Mouse (Mus musculus): Measurements from ENCODE around the gene Olfr91.
"Not testable (repeated sequence)": the region's sequence is repeated elsewhere in the genome, so short reads cannot be mapped to it uniquely, and the experiment has no call there.

Olfr91 gene

DNA sequence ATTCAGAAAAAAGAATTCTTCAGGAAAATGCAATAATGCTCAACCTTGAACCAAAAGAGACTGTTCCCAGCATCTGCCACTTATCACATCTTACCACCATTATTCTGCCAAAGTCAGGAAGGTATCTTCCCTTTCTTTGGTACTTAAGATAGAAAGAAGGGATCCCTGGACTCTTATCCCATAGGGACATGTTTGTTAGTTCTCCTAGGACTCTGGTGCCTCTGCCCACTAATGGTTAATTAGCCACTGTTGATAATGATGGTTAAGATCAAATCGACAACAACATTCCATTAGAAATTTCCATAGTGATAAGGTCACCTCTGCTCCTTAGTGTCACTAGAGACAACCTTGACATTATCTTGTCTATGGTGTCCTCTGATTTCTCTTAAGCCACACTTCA lies at the start of gene Olfr91:
Gene Olfr91 (minus strand): TSS at position 101 of the 400 bp plus-strand sequence.
- DNase-seq (ENCODE audit: low spot score in 2 of 2): no peak

DNA sequence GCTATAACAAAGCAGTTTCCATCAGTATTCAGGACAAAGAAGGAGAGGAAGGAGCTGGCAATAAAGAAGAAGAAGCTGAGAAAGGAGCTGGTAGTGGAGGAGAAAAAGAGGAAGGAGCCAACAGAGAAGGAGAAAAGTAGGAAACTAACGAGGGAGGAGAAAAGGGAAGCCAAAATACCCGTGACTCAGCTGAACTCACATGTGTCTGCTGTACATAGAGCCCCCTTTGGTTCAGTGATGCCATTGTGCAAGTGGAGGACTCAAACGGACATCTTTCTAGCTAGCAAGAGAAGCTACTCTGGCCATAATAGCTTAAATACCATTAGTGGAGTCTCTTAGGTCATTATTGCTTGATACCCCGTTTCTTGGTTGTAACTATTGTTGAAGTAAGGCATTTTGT lies 33.3 kb upstream of the Olfr91 start:
- not testable (repeated sequence) for DNase-seq (ENCODE audit: low spot score in 2 of 2)

DNA sequence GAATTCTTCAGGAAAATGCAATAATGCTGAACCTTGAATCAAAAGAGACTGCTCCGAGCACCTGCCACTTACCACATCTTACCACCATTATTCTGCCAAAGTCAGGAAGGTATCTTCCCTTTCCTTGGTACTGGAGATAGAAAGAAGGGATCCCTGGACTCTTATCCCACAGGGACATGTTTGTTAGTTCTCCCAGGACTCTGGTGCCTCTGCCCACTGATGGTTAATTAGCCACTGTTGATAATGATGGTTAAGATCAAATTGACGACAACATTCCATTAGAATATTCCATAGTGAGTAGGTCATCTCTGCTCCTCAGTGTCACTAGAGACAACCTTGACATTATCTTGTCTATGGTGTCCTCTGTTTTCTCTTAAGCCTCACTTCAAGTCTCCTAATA lies 21.9 kb upstream of the Olfr91 start, which contains the start of gene Olfr92:
Gene Olfr92 (minus strand): TSS at position 101 of the 400 bp plus-strand sequence.
- DNase-seq (ENCODE audit: low spot score in 2 of 2): no peak

DNA sequence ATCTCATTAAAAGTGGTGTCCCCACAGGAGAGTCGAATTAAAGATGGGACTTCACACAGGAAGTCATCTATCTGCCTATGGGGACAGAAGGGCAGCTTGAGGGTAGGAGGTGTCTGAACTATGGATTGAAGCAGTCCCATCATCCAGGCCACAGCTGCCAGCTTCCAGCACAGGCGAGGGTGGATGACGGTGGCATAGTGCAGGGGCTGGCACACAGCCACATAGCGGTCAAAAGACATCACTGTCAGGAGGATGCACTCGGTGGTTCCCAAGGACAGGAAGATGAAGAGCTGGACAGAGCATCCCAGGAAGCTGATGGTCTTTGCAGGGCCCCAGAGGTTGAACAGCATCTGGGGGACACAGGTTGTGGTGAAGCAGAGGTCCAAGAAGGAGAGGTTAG lies 4.8 kb downstream of the Olfr91 start:
- DNase-seq (ENCODE audit: low spot score in 2 of 2): no peak

DNA sequence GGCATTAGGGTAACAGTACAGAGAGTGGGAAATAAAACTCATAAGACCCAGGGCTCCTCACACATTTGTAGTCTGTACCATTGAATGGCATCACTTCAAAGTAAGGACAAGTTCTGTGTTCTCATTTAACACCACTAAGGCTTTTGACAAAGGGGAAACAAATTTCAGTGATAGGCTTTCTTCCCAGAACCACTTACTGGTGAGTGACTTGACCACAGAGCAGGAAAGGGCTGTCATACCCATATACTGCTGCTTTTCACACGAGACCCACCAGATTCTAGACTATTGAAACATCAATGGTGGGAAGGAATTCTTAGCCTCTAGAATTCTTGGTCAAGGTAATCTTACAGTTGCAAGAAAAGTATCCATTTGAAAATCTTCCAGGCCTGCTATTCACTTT lies 5.9 kb downstream of the Olfr91 start:
- DNase-seq (ENCODE audit: low spot score in 2 of 2): no peak

DNA sequence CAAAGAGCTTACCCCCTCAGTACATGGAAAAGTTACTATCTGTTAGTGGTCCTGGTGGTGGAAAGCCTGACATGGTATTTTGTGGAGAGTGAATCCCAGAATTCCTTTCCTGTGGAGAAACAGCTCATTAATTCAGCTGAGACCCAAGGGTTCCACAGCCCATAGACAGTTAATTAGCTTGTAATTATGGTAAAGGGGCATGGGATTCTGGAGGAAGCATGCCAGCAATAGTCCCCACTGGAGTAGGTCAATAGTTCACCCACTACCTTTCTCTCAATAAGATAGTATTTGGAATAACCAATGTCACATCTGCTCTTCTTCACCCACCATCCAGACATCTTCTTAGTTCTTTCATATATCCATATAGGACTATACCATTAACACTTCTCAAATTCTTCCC lies 9.7 kb downstream of the Olfr91 start, which contains the start of gene Olfr90:
Gene Olfr90 (minus strand): TSS at position 101 of the 400 bp plus-strand sequence.
- DNase-seq (ENCODE audit: low spot score in 2 of 2): no peak

DNA sequence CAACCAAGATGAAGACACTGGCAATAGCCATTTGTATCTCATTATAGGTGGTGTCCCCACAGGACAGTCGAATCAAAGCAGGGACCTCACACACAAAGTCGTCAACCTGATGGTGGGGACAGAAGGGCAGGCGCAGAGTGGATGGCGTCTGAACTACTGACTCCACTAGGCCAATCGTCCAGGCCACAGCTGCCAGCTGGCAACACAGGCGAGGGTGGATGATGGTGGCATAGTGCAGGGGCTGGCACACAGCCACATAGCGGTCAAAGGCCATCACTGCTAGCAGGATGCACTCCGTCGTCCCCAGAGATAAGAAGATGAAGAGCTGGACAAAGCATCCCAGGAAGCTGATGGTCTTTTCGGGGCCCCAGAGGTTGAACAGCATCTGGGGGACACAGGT lies 12.5 kb downstream of the Olfr91 start:
- no peak for DNase-seq (ENCODE audit: low spot score in 2 of 2)

DNA sequence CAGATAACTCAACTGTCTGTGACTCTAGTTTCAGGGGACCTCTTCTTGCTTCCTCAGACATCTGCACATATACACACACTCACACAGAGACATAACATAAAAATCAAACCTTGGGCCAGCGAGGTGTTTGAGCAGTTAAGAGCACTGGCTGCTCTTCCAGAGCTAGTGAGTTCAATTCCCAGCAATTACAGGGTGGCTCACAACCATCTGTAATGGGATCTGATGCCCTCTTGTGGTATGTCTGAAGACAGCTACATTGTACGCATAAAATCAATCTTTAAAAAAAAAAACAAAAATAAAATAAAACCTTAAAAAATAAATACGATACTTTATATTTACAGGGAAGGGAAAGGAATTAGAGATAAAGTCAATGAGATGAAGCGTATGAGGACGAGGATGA lies 13.4 kb downstream of the Olfr91 start:
- no peak for DNase-seq (ENCODE audit: low spot score in 2 of 2)

DNA sequence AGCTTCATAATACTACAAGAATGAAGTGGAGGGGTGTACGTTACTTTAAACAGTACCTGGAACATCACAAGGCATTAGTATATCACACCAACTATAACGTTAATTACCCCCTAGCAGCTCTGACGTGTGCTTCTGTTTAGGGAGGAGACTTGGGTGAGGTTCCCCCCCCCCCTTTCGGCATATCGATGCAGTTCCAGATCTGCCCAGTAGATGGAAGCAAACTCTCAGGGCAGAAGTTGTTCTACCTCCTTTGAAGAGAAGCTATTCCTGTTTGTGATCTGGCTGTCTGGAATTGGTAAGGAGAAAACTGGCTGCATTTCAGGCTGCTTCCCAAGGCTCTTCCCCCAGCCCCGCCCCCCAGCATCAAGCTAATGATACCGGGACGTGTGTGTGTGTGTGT lies 14.8 kb downstream of the Olfr91 start:
- no peak for DNase-seq (ENCODE audit: low spot score in 2 of 2)

DNA sequence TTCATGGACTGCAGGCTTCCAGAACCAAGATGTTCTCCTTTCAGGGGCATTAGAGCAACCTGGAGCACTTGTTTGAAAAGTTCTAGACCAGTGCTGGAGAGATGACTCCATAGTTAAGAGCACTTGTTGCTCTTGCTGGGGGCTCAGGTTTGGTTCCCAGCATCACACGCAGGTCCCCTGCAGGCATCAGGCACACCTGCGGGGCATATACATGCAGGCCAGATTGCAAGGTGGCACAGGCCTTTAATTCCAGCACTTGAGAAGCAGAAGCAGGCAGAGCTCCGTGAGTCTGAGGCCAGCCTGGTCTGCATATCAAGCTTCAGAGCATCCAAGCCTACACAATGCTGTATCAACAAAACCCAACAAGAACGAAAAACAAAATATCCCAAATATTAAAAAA lies 16.4 kb downstream of the Olfr91 start:
- no peak for DNase-seq (ENCODE audit: low spot score in 2 of 2)

DNA sequence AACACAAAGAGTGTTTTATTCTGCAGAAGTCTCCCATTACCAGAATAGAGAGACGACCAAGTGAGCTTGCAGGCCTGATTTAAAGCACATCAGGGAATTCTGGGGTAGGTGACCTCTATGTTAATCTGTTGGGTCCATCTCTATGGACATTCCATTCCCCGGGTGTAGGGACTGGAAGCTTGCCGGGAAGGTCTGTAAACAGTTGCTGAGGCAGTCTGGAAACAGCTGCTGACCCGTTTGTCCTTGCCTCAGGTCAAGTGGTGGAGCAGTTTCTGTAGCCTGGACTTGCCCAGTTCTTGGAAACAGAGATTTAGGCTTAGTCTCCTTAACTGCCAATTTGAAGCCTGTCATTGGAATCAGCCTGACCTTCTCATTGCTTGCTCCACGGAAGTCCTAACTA lies 18.0 kb downstream of the Olfr91 start:
- no peak for DNase-seq (ENCODE audit: low spot score in 2 of 2)

DNA sequence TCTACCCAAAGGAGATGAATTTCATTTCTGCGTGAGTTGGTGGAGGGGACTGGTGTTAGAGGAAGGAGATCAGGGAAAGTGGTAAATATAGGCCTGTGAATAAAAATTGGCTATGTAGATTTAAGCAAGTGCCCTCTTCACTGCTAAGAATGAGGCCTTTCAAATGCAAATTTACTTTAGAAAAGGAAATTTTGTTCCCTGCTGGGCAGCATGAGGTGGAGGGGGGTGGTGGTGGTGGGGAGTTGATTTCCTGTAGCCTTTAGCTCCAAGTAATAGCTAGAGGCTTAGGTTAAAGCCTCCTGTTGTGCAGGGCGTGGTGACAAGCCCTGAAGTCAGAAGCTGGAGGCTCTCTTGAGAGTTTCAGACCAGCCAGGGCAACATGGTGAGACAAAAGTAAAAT lies 19.1 kb downstream of the Olfr91 start:
- DNase-seq (ENCODE audit: low spot score in 2 of 2): no peak

DNA sequence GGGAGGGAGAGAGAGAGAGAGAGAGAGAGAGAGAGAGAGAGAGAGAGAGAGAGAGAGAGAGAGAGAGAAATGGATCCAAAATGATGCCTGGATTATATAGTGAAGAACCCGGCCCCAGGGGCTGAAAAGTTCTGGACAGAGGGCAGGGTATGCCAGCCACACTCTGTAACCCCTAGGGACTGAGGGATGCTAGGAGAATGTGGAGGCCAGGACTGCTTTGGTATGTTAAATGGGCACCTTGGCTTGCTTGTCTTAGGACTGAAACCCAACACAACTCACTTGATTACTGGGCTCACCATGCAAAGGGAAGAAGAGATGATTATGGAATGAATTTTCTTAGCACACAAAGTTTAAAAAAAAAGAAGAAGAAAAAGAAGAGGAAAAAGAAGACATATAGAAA lies 19.9 kb downstream of the Olfr91 start:
- DNase-seq (ENCODE audit: low spot score in 2 of 2): no peak

DNA sequence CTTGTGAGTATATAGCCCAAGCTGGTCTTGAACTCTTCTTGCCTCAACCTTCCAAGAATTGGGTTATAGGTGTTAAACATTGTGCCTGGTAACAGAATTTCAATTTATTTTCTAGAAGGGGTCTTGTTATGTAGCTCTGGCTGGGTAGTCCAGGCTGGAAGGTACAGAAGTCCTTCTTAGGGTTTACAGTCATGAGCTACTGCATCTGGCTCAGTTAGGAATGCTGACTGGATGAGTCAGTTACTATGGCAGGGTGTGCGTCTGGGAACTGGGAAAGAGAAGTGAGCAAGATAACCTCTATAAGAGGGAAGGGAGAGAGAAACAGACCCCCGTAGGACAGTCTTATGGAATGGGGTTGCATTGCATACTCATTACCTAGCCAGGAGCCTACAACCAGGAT lies 22.3 kb downstream of the Olfr91 start:
- DNase-seq (ENCODE audit: low spot score in 2 of 2): no peak

DNA sequence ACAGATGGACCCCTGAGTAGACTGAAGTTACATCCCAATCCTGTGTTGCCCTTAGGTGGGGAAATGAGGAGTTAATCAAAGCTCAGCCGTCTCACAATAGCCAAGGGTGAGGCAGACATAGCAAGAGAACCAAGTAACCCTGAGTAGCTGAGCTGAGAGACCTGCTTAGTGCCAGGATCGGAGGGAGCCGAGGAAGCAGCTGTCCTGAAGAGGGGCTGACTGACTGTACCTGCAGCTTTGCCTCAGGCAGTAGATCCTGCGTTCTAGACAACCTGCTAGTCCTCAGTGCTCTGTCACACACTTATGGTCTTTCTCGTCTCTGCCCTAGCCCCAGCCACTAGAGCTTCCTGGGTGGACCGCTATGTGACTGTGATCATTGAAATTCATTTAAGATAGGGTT lies 22.9 kb downstream of the Olfr91 start:
- no peak for DNase-seq (ENCODE audit: low spot score in 2 of 2)

DNA sequence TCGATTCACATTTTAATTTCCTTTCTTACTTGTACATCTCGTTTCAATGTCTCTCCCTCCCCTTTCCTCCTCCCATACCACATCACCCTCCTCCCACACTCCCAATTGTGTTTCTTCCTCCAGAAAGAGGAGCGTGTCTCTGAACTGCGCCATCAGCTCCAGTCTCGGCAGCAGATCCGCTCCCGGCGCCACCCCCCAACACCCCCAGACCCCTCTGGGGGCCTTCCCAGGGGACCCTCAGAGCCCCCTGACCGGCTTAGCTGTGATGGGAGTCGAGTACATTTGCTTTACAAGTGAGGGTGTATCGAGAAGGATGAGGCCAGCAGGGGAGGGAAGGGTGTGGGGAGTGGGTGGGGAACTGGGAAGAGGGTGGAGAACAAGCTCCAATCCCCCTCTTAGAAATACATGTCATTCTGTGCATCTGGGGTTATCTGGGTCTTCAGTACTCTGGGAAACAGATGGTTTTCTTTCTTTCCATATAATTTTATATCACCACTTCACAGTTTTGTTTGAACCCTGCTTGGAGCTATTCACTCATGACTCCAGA lies 25.3 kb downstream of the Olfr91 start:
- DNase-seq (ENCODE audit: low spot score in 2 of 2): no peak

DNA sequence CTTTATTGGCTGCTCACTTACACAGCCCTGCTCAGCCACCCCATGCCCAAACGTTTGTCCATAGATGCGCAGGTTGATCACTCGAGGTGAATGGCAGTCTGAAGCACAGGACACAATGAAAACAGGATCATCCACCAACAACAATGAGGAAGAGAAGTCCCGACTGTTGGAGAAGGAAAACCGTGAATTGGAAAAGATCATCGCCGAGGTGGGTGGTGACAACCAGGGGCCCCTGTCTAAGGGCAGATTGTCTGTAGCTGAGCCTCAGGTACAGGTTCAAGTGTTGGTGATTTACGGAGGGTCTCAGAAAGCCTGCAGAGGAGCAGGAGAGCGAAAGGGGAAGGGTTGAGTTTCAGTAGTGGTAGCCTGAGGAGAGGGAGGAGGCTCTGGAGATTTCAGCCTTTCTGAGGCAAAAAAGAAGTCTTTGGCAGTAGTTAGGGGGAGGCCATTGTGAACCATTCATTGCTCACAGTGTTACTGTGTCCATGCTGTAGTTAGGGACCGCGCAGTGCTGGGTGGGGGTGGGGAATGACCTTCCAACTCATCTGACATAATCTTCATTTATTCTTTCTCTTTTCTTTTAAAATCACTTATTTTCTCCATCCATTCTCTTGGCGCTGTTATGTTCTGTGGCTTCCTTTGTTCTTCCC lies 25.9 kb downstream of the Olfr91 start:
- peak in 1 of 2 experiments; percentile 2 for DNase-seq (ENCODE audit: low spot score in 2 of 2)

DNA sequence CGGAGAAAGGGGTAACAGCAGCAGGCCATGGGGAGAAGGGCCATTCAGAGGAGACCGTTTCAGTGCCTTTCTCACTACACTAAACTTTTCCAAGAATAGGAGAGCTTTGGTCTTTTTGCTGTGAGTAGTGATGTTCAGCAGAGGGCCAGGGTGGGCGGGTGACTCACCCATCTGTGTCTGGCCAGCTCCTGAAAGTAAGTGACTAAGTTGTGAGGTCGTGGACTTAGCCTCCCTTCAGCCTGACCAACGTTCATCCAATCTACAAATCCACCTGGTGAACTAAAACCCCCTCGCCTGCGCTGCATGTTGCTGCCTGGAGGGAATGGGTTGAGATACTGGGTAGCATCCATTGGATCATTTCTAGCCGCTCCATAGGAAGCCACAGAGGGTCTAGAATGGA lies 28.0 kb downstream of the Olfr91 start:
- DNase-seq (ENCODE audit: low spot score in 2 of 2): no peak

DNA sequence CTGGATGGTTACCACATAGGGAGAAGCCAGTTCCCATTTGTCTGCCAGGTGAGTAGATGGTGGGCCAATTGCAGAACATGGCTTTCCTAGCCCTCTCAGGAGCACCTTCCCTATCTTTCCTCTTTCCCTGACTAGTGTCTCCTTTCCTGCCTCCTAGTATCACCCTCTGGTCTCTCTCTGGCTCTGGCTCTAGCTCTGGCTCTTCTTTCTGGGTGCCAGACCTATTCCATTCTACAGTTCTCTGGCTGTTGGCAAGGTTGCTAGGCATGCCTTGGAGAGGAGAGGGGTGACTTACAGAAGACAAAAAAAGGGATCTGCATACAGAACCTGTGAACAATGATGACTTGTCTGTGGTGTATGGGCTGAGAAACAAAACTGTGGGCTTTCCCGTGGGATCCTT lies 30.2 kb downstream of the Olfr91 start:
- DNase-seq (ENCODE audit: low spot score in 2 of 2): no peak

DNA sequence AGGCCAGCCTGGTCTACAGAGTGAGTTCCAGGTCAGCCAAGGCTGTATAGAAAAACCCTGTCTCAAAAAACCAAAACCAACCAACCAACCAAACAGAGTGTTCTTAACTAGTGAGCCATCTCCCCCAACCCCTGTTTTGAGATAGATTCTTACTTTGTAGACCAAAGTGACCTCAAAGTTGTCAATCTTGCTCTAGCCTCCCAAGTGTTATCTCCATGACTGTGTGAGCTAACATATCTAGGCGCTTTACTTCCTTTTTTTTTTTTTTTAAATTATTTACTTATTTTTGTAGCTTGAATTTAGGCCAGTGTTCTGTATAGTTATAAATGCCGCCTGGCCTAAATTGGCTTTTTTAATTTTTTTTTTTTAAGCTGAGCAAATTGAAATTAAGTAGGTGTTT lies 32.1 kb downstream of the Olfr91 start:
- no peak for DNase-seq (ENCODE audit: low spot score in 2 of 2)

DNA sequence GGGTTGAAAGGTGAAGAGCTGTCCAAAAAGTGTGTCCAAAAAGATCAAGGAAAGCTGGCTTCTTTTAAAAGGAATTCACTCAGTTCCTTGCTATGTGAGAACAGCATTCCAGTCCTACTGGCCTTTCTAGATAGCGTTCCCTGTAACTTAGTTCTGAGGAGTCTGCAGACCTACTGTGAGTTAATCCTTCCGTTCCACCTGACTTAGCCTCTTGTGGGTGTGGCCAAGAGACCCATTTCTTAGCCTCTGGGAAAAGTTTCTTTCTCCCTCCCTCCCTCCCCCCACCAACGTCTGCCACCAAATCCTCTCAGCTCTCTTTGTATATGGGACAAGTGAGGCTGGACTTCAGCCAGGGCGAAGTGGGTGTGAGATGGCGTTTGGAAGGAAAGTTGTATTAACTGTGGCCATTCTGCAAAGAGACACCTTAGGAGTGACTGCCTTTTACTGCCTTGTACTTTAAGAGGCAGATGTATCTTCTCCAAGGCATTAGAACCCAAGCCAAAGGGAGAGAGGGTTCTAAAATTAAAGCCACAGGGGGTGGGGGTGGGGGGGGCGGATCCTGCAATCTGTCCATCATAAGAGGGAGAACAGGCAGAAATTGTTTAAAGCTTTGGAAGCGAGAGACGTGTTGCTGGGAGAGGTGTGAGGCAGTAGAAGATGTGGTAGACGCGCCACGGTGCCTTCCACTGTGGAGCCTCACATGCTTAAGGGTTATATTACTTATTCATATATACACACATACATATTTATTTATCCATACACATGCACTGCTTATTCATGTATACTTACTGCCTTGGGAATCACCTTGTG lies 34.2 kb downstream of the Olfr91 start:
- no peak for DNase-seq (ENCODE audit: low spot score in 2 of 2)

DNA sequence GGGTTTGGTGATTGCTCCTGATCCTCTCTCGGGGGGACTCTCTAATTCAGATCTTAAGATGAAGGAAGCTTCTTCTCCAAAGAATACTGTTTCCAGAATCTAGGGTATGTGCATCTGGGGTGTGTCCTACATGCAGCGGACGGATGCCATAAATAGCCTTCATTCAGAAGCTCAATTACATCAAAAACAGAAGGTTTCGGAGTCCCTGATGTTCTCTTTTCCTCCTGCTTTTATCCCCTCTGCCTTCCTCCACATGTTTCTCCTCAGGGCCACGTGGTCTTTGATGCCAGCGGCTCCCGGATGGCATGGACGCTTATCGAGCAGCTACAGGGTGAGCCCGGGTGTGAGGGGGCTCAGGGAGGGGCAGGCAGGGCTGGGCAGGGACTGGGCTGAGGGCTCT lies 35.0 kb downstream of the Olfr91 start:
- no peak for DNase-seq (ENCODE audit: low spot score in 2 of 2)

DNA sequence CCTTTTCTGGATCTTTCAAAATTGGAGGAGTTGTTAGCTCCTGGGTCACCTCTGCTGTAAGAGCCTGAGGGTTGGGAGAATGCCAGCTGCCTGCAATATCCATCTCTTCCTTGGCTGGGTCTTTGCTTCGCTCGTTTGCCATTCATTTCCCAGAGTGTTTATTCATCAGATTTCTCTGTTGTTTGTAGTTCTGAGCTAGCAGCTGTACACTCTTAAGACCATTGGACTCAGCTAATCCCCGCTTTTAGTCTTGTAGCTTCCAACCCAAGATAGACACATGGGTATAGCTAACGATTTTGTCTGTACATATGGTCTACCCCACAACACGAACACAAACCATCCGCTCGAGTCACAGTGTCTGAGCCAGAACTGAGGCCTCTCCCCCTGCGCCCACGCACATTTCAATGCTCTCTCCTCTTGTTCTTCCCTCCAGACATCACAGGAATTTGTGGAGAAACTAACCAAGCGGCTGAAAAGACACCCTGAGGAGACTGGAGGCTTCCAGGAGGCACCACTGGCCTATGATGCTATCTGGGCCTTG lies 35.9 kb downstream of the Olfr91 start:
- DNase-seq (ENCODE audit: low spot score in 2 of 2): peak in 1 of 2 experiments; percentile 73

All from right cerebral cortex, postnatal 36 days (tissue).